Mouse (Mus musculus): ENCODE measurements around the gene Cst11.
"Not testable (repeated sequence)": the region's sequence is repeated elsewhere in the genome, so short reads cannot be mapped to it uniquely, and the experiment has no call there.

- TF ChIP-seq CTCF (IDR thresholded peaks at IDR 0.05; ENCODE audit: control insufficient read depth, insufficient read depth, low read length); POLR2A (IDR thresholded peaks at IDR 0.05; ENCODE audit: borderline replicate concordance, control insufficient read depth, low read depth, low read length): not testable (repeated sequence)
Measured at GRCm38 (mm10) chr2:148771397-148771796, at the start of gene Cst11.
